Mouse (Mus musculus) hindbrain, embryonic 10.5 days (tissue): ENCODE data around the gene Tapbp. TPM values are rescaled to one million over a fixed set of nuclear protein-coding genes. Genes with fewer than 3 reads are reported as not detected.

ENCODE experiments used
- DNase-seq: peaks from one replicate; pipeline ENCODE4 v3.0.0-alpha.2; 2017; ENCODE audit warnings: low spot score
- H3K27ac ChIP-seq: fragments of 300-500 bp; sonication (generic); 2 replicates; pipeline ENCODE4 v1.5.1; 2016; ENCODE audit warnings: mild to moderate bottlenecking, moderate library complexity
- H3K27me3 ChIP-seq: fragments of 300-500 bp; sonication (generic); 2 replicates; pipeline ENCODE4 v1.6.1; 2016; ENCODE audit warnings: mild to moderate bottlenecking; ENCODE audit not compliant: poor library complexity, insufficient read depth, severe bottlenecking
- H3K36me3 ChIP-seq: fragments of 300-500 bp; sonication (generic); 2 replicates; pipeline ENCODE4 v1.6.1; 2016; ENCODE audit warnings: mild to moderate bottlenecking, moderate library complexity
- H3K4me1 ChIP-seq: fragments of 300-500 bp; sonication (generic); replicated peaks from 2 replicates; pipeline ENCODE4 v1.6.1; 2016; ENCODE audit warnings: mild to moderate bottlenecking
- H3K4me3 ChIP-seq: fragments of 300-500 bp; sonication (generic); 2 replicates; pipeline ENCODE4 v1.5.1; 2016; ENCODE audit warnings: mild to moderate bottlenecking, moderate library complexity
- H3K9me3 ChIP-seq: fragments of 300-500 bp; sonication (generic); 2 replicates; pipeline ENCODE4 v1.6.1; 2016; ENCODE audit warnings: mild to moderate bottlenecking, moderate library complexity
- WGBS: fragments of 180-500 bp; shearing (Covaris S2); methylation state at CpG from one replicate; pipeline ENCODE4 v1.1.7; 2016; 5-methylcytosine and 5-hydroxymethylcytosine counted together
- polyA plus RNA-seq: library from polyadenylated mRNA; unstranded; fragments of >200 nt; fragmentation: Nextera tagmentation; extraction: Ambion mirVana; gene quantifications from 2 replicates; pipeline ENCODE4 v1.2.1, GENCODE M21; 2016

Tapbp gene
- polyA plus RNA-seq, 1 experiment from 2014 or later, result 17.2 TPM

GRCm38 (mm10) chr17:33972691-33973090, 57.0 kb downstream of the Tapbp start:
- whole genome bisulfite sequencing, result 9% methylated on average over 1 of the region's 1 CpGs
- H3K9me3 ChIP-seq, result 0 out of 2 replicates have a peak, but pooled peaks cover 4% of the 10 kb centered on the region
- H3K4me1 ChIP-seq, result peaks cover 5% of the 10 kb centered on the region
- DNase-seq, result peak; percentile 38
- no peaks in the 10 kb centered on the region for H3K36me3 ChIP-seq
- peaks cover 26% of the 10 kb centered on the region for H3K27me3 ChIP-seq
- H3K27ac ChIP-seq, result no peak overlapping the region
- H3K4me3 ChIP-seq, result no peak overlapping the region

GRCm38 (mm10) chr17:33973572-33973971, 57.9 kb downstream of the Tapbp start:
- Histone ChIP-seq H3K27me3 (peaks cover 35% of the 10 kb centered on the region), H3K27ac (no peak overlapping the region), H3K36me3 (no peaks in the 10 kb centered on the region), H3K4me3 (no peak overlapping the region), H3K9me3 (0 out of 2 replicates have a peak, but pooled peaks cover 4% of the 10 kb centered on the region), H3K4me1 (peaks cover 10% of the 10 kb centered on the region)
- DNase-seq, result no peak
- 71% methylated on average over 3 of the region's 3 CpGs for WGBS

- Histone ChIP-seq H3K4me3 (peak overlapping the region; percentile 54), H3K27ac (peak overlapping the region; percentile 29), H3K36me3 (no peaks in the 10 kb centered on the region), H3K27me3 (peaks cover 58% of the 10 kb centered on the region), H3K9me3 (no peaks in the 10 kb centered on the region), H3K4me1 (peaks cover 29% of the 10 kb centered on the region)
- 2% methylated on average over 57 of the region's 57 CpGs for WGBS
- DNase-seq, result peak; percentile 11
Observed at GRCm38 (mm10) chr17:33977861-33978557, 62.3 kb downstream of the Tapbp start.

GRCm38 (mm10) chr17:33978631-33979031, 62.9 kb downstream of the Tapbp start:
- peak; percentile 40 for DNase-seq
- Histone ChIP-seq H3K27ac (peak overlapping the region; percentile 29; the same call in 1 of the 2 replicates), H3K27me3 (peaks cover 58% of the 10 kb centered on the region), H3K9me3 (no peaks in the 10 kb centered on the region), H3K36me3 (no peaks in the 10 kb centered on the region), H3K4me1 (peaks cover 29% of the 10 kb centered on the region), H3K4me3 (peak overlapping the region; percentile 54)
- 1% methylated on average over 17 of the region's 17 CpGs for WGBS

Other genes with a start within 250 kb of the Tapbp start
- 317 and 482 TPM in 2 replicates for gene Hnrnpm, start 229.0 kb upstream of the Tapbp start, polyA plus RNA-seq
- 36.7 and 45.4 TPM in 2 replicates for gene March2, start 197.2 kb upstream of the Tapbp start, polyA plus RNA-seq
- 367 and 495 TPM in 2 replicates for gene Rab11b, start 155.4 kb upstream of the Tapbp start, polyA plus RNA-seq
- 23.4 and 25.9 TPM in 2 replicates for gene Angptl4, start 134.1 kb upstream of the Tapbp start, polyA plus RNA-seq
- gene Kank3, start 105.4 kb upstream of the Tapbp start, polyA plus RNA-seq, result 26.2 and 28.5 TPM in 2 replicates
- 712 and 835 TPM in 2 replicates for gene Rps28, start 91.3 kb upstream of the Tapbp start, polyA plus RNA-seq
- gene Ndufa7, start 91.3 kb upstream of the Tapbp start, polyA plus RNA-seq, result 517 and 544 TPM in 2 replicates
- gene Cd320, start 72.8 kb upstream of the Tapbp start, polyA plus RNA-seq, result 87.7 and 91.8 TPM in 2 replicates
- not detected in 2 replicates for gene Gm7029, start 42.1 kb upstream of the Tapbp start, polyA plus RNA-seq
- gene Kifc1, start 25.2 kb upstream of the Tapbp start, polyA plus RNA-seq, result 6.3 and 7.1 TPM in 2 replicates
- 0.34 and 0.41 TPM in 2 replicates for gene Platr17, start 10.8 kb upstream of the Tapbp start, polyA plus RNA-seq
- gene Daxx, start 6.5 kb upstream of the Tapbp start, polyA plus RNA-seq, result 73.1 and 82.8 TPM in 2 replicates
- 23.0 and 24.0 TPM in 2 replicates for gene Zbtb22, start within 50 bp of the Tapbp start, polyA plus RNA-seq
- gene Rgl2, start 13.6 kb downstream of the Tapbp start, polyA plus RNA-seq, result 45.2 and 55.7 TPM in 2 replicates
- gene Pfdn6, start 24.4 kb downstream of the Tapbp start, polyA plus RNA-seq, result 228 TPM in 2 replicates
- gene Wdr46, start 24.8 kb downstream of the Tapbp start, polyA plus RNA-seq, result 47.0 and 51.8 TPM in 2 replicates
- gene B3galt4, start 35.6 kb downstream of the Tapbp start, polyA plus RNA-seq, result 4.3 and 6.5 TPM in 2 replicates
- 55.0 and 63.9 TPM in 2 replicates for gene Vps52, start 39.9 kb downstream of the Tapbp start, polyA plus RNA-seq
- 1,286 and 1,579 TPM in 2 replicates for gene Rps18, start 40.1 kb downstream of the Tapbp start, polyA plus RNA-seq
- 27.1 and 30.9 TPM in 2 replicates for gene H2-K1, start 84.4 kb downstream of the Tapbp start, polyA plus RNA-seq
- gene Ring1, start 108.8 kb downstream of the Tapbp start, polyA plus RNA-seq, result 12.3 and 17.3 TPM in 2 replicates
- gene H2-Ke6, start 112.2 kb downstream of the Tapbp start, polyA plus RNA-seq, result 65.5 and 73.0 TPM in 2 replicates
- 188 and 197 TPM in 2 replicates for gene Slc39a7, start 115.8 kb downstream of the Tapbp start, polyA plus RNA-seq
- gene Rxrb, start 115.9 kb downstream of the Tapbp start, polyA plus RNA-seq, result 49.1 and 56.4 TPM in 2 replicates
- 0.99 and 1.7 TPM in 2 replicates for gene Col11a2, start 123.5 kb downstream of the Tapbp start, polyA plus RNA-seq
- 0.80 and 0.82 TPM in 2 replicates for gene H2-Oa, start 176.4 kb downstream of the Tapbp start, polyA plus RNA-seq
- gene H2-DMa, start 203.6 kb downstream of the Tapbp start, polyA plus RNA-seq, result 5.8 and 7.7 TPM in 2 replicates
- gene Brd2, start 206.7 kb downstream of the Tapbp start, polyA plus RNA-seq, result 131 and 135 TPM in 2 replicates
- gene H2-DMb2, start 227.4 kb downstream of the Tapbp start, polyA plus RNA-seq, result 0.11 and 0.24 TPM in 2 replicates
- 0.30 and 0.98 TPM in 2 replicates for gene H2-DMb1, start 237.2 kb downstream of the Tapbp start, polyA plus RNA-seq